ENCODE assay signal across 18 mouse cellular contexts in the genomic region with DNA sequence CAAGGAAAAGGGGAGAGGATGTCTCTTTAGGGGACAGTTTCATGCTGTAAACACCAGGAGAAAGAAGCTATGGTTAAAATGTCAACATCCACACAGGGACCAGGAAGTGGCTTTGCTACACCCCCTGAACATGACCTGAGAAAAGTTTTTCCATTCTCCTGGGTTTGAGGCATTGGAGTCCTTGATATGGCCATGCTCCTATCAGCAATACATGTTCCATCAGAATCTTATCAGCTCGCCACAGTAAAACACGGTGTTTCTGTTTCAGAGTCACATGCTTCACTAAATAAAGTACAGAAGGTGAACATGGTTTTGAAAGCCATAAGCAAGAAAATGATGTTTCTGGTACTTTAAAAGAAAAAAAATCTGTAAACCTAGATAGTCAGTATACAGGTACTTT.
DNase-seq lines count a peak whose midpoint lies in the region; ATAC-seq and TF ChIP-seq lines count a peak whose summit lies in the region.
"Had no signal": no experiment of that assay in that cellular context is flagged by ENCODE, and none has a peak within 500 bp of the region (broad histone marks: within the 10 kb centered on the region; RNA-seq: fewer than 3 reads in every experiment).

No protein-coding gene starts in this region.

- intact Hi-C loops in heart, adult 2 months (cut with DNase I) = loop anchor here (2.0 to 10.0 kb wide), 2 partner anchors 65 to 521 kb away; no protein-coding TSS in a partner anchor

- no peak for TF ChIP-seq EP300 in heart, adult 2 months (IDR thresholded peaks at IDR 0.05; ENCODE audit: insufficient read depth, low read depth, low read length)
- TF ChIP-seq EP300 in liver, postnatal 0 days (IDR thresholded peaks at IDR 0.05; ENCODE audit: low read depth) = peak; percentile 25; the same call in 1 of the 2 replicates

- no peak overlapping the region for H3K9ac ChIP-seq in heart, adult 2 months (ENCODE audit: low read depth, low read length)
- no peak overlapping the region for H3K9ac ChIP-seq in heart, embryonic 11.5 days (ENCODE audit: low read depth, low read length)
- no peak overlapping the region for H3K9ac ChIP-seq in liver, embryonic 13.5 days
- no peak overlapping the region for H3K9ac ChIP-seq in liver, postnatal 0 days (replicated peaks)
- H3K9ac ChIP-seq in forebrain, embryonic 12.5 days = no peak overlapping the region
- H3K9ac ChIP-seq: embryonic facial prominence, embryonic 13.5 days; heart, embryonic 12.5 days; hindbrain, embryonic 14.5 days had no signal

- no peaks in the 10 kb centered on the region for H3K27me3 ChIP-seq in heart, adult 2 months (ENCODE audit: control insufficient read depth, insufficient read depth, low read length)
- no peaks in the 10 kb centered on the region for H3K27me3 ChIP-seq in heart, embryonic 11.5 days (ENCODE audit: control insufficient read depth, insufficient read depth, low read length)
- H3K27me3 ChIP-seq in liver, embryonic 13.5 days = no peaks in the 10 kb centered on the region
- H3K27me3 ChIP-seq in liver, postnatal 0 days (ENCODE audit: insufficient read depth, low read length) = no peaks in the 10 kb centered on the region
- no peaks in the 10 kb centered on the region for H3K27me3 ChIP-seq in forebrain, embryonic 12.5 days
- H3K27me3 ChIP-seq: embryonic facial prominence, embryonic 13.5 days; heart, embryonic 12.5 days had no signal

- peaks cover 3% of the 10 kb centered on the region; the same call in 1 of the 2 replicates for H3K4me1 ChIP-seq in heart, adult 2 months (ENCODE audit: control insufficient read depth, insufficient read depth, low read length)
- 0 out of 2 replicates have a peak, but pooled peaks cover 3% of the 10 kb centered on the region for H3K4me1 ChIP-seq in heart, embryonic 11.5 days (ENCODE audit: control insufficient read depth, insufficient read depth, low read length)
- H3K4me1 ChIP-seq in liver, embryonic 13.5 days (replicated peaks) = peaks cover 11% of the 10 kb centered on the region
- H3K4me1 ChIP-seq in liver, postnatal 0 days (ENCODE audit: insufficient read depth) = no peaks in the 10 kb centered on the region
- H3K4me1 ChIP-seq in forebrain, embryonic 12.5 days = no peaks in the 10 kb centered on the region
- H3K4me1 ChIP-seq: embryonic facial prominence, embryonic 13.5 days; hindbrain, embryonic 10.5 days had no signal

- peaks cover 2% of the 10 kb centered on the region; the same call in 1 of the 2 replicates for H3K36me3 ChIP-seq in heart, adult 2 months (ENCODE audit: control insufficient read depth, insufficient read depth, low read length)
- H3K36me3 ChIP-seq in heart, embryonic 11.5 days (ENCODE audit: control insufficient read depth, insufficient read depth, low read length) = no peaks in the 10 kb centered on the region
- H3K36me3 ChIP-seq in liver, embryonic 13.5 days = no peaks in the 10 kb centered on the region
- no peaks in the 10 kb centered on the region for H3K36me3 ChIP-seq in liver, postnatal 0 days (replicated peaks; ENCODE audit: insufficient read depth, low read length)
- no peaks in the 10 kb centered on the region for H3K36me3 ChIP-seq in forebrain, embryonic 12.5 days (replicated peaks)
- H3K36me3 ChIP-seq: embryonic facial prominence, embryonic 13.5 days; heart, embryonic 12.5 days; hindbrain, embryonic 10.5 days had no signal

- no peak overlapping the region for H3K4me3 ChIP-seq in heart, adult 2 months
- H3K4me3 ChIP-seq in heart, embryonic 11.5 days (ENCODE audit: low read depth, low read length) = no peak overlapping the region
- no peak overlapping the region for H3K4me3 ChIP-seq in liver, embryonic 13.5 days (replicated peaks)
- H3K4me3 ChIP-seq in liver, postnatal 0 days (ENCODE audit: low read depth, low read length) = no peak overlapping the region
- no peak overlapping the region for H3K4me3 ChIP-seq in forebrain, embryonic 12.5 days (replicated peaks)
- H3K4me3 ChIP-seq: embryonic facial prominence, embryonic 13.5 days; heart, embryonic 12.5 days; hindbrain, embryonic 10.5 days had no signal

- TF ChIP-seq POLR2A in heart, adult 2 months (IDR thresholded peaks at IDR 0.05; ENCODE audit: insufficient read depth, low read depth, low read length) = no peak

- no peak for DNase-seq in heart, adult 2 months
- peak; percentile 37 for DNase-seq in c-Kit-positive CD71-positive TER-119-positive erythroid progenitor cells, embryonic 14.5 days (ENCODE audit: low spot score)
- DNase-seq in liver, embryonic 13.5 days = no peak
- DNase-seq in liver, postnatal 0 days = no peak
- DNase-seq in spleen, postnatal 4 days (ENCODE audit: low spot score in 2 of 2) = no peak
- DNase-seq: adrenal gland, postnatal 14 days; cerebellum, adult 11-12 months; cerebellum, adult 9-10 months; cerebellum, postnatal 25 days; gastrocnemius, postnatal 10 days had no signal

- ATAC-seq in heart, embryonic 11.5 days (replicated peaks; ENCODE audit: insufficient number of reproducible peaks, low FRiP score, low TSS enrichment) = no peak
- peak; percentile 88 for ATAC-seq in liver, embryonic 13.5 days (ENCODE audit: low read depth)
- ATAC-seq in liver, postnatal 0 days = no peak
- ATAC-seq in frontal cortex, adult (ENCODE audit: low TSS enrichment) = no peak
- no peak for ATAC-seq in forebrain, embryonic 12.5 days (ENCODE audit: low FRiP score)
- ATAC-seq: forebrain, embryonic 14.5 days had no signal

- no peak overlapping the region for H3K4me2 ChIP-seq in heart, embryonic 11.5 days
- no peak overlapping the region for H3K4me2 ChIP-seq in liver, embryonic 13.5 days
- H3K4me2 ChIP-seq in liver, postnatal 0 days (ENCODE audit: low read depth, low read length) = no peak overlapping the region
- H3K4me2 ChIP-seq in forebrain, embryonic 12.5 days = no peak overlapping the region
- H3K4me2 ChIP-seq: embryonic facial prominence, embryonic 13.5 days; heart, embryonic 12.5 days; hindbrain, embryonic 14.5 days had no signal

- H3K79me2 ChIP-seq in heart, adult 2 months (replicated peaks; ENCODE audit: control insufficient read depth, insufficient read depth, low read length) = no peaks in the 10 kb centered on the region

- TF ChIP-seq CTCF in heart, adult 2 months (IDR thresholded peaks at IDR 0.05) = no peak
- no peak for TF ChIP-seq CTCF in liver, postnatal 0 days (IDR thresholded peaks at IDR 0.05; ENCODE audit: low read depth)

- WGBS in heart, adult 2 months = 34% methylated on average over 2 of the region's 2 CpGs
- WGBS in heart, embryonic 11.5 days (ENCODE audit: insufficient replicate concordance) = 25% methylated on average over 2 of the region's 2 CpGs
- WGBS in liver, embryonic 13.5 days (ENCODE audit: insufficient replicate concordance) = 13% methylated on average over 2 of the region's 2 CpGs
- WGBS in liver, postnatal 0 days (ENCODE audit: insufficient replicate concordance) = 55% methylated on average over 2 of the region's 2 CpGs
- 89% methylated on average over 2 of the region's 2 CpGs for WGBS in forebrain, embryonic 12.5 days

- H3K27ac ChIP-seq in heart, adult 2 months = peak overlapping the region; percentile 61
- H3K27ac ChIP-seq in heart, embryonic 11.5 days (ENCODE audit: low read depth, low read length) = no peak overlapping the region
- no peak overlapping the region; the same call in 1 of the 2 replicates for H3K27ac ChIP-seq in liver, embryonic 13.5 days
- H3K27ac ChIP-seq in liver, postnatal 0 days (ENCODE audit: low read depth) = no peak overlapping the region
- no peak overlapping the region for H3K27ac ChIP-seq in forebrain, embryonic 12.5 days
- H3K27ac ChIP-seq: embryonic facial prominence, embryonic 13.5 days; hindbrain, embryonic 10.5 days; hindbrain, embryonic 14.5 days had no signal

- no peaks in the 10 kb centered on the region for H3K9me3 ChIP-seq in heart, embryonic 11.5 days (replicated peaks; ENCODE audit: control insufficient read depth, low read length)
- H3K9me3 ChIP-seq in liver, embryonic 13.5 days (replicated peaks) = no peaks in the 10 kb centered on the region
- H3K9me3 ChIP-seq in liver, postnatal 0 days (ENCODE audit: low read length) = no peaks in the 10 kb centered on the region
- no peaks in the 10 kb centered on the region for H3K9me3 ChIP-seq in forebrain, embryonic 12.5 days
- H3K9me3 ChIP-seq: embryonic facial prominence, embryonic 13.5 days; heart, embryonic 12.5 days; hindbrain, embryonic 10.5 days had no signal
